In genomic region chr11:46218584-46218983, GRCm38 (mm10) we compare ENCODE assay signal across 18 mouse cellular contexts. TPM values are rescaled to one million over a fixed set of nuclear protein-coding genes. Genes with fewer than 3 reads are reported as not detected.
DNase-seq lines count a peak whose midpoint lies in the region; ATAC-seq and TF ChIP-seq lines count a peak whose summit lies in the region.
"Had no signal": no experiment of that assay in that cellular context is flagged by ENCODE, and none has a peak within 500 bp of the region (broad histone marks: within the 10 kb centered on the region; RNA-seq: fewer than 3 reads in every experiment).

No protein-coding gene starts in this region.

- no peak for DNase-seq in layer of hippocampus, adult 2 months (ENCODE audit: low spot score in 2 of 2)
- no peak for DNase-seq in layer of hippocampus, adult 9-10 months (ENCODE audit: low spot score)
- peak; percentile 78 for DNase-seq in forebrain, embryonic 14.5 days (ENCODE audit: low spot score)
- DNase-seq in midbrain, embryonic 11.5 days (ENCODE audit: low spot score, missing footprints): no peak
- DNase-seq in retina, postnatal 1 day: peak; percentile 68
- no peak for DNase-seq in kidney, postnatal 14 days
- DNase-seq in layer of hippocampus, adult 11-12 months (ENCODE audit: low spot score): no peak
- no peak for DNase-seq in adrenal gland, postnatal 10 days
- DNase-seq: adrenal gland, postnatal 14 days; B cell, adult 2 months; cerebellum, adult 8-10 months; gastrocnemius, postnatal 14 days; kidney, adult 18-20 months had no signal

- no peaks in the 10 kb centered on the region for H3K27me3 ChIP-seq in forebrain, embryonic 14.5 days (replicated peaks; ENCODE audit: control insufficient read depth, insufficient read depth, low read length)
- no peaks in the 10 kb centered on the region for H3K27me3 ChIP-seq in midbrain, embryonic 11.5 days (ENCODE audit: control insufficient read depth, insufficient read depth, low read length)

- H3K36me3 ChIP-seq in forebrain, embryonic 14.5 days (ENCODE audit: control insufficient read depth, insufficient read depth, low read length): peaks cover 38% of the 10 kb centered on the region
- H3K36me3 ChIP-seq in midbrain, embryonic 11.5 days (ENCODE audit: control insufficient read depth, insufficient read depth, low read length): no peaks in the 10 kb centered on the region

- peak; percentile 57 for ATAC-seq in forebrain, embryonic 14.5 days
- ATAC-seq in midbrain, embryonic 11.5 days (ENCODE audit: low FRiP score): peak; percentile 62

- no peak overlapping the region for H3K4me2 ChIP-seq in forebrain, embryonic 14.5 days (ENCODE audit: low read length)
- H3K4me2 ChIP-seq in midbrain, embryonic 11.5 days: no peak overlapping the region
- H3K4me2 ChIP-seq: liver, embryonic 11.5 days had no signal

- H3K9ac ChIP-seq in forebrain, embryonic 14.5 days (ENCODE audit: low read length): no peak overlapping the region
- H3K9ac ChIP-seq in midbrain, embryonic 11.5 days (ENCODE audit: low read length): no peak overlapping the region

- TF ChIP-seq CTCF in layer of hippocampus, adult 2 months (conservative IDR thresholded peaks at IDR 0.05): no peak

- H3K27ac ChIP-seq in layer of hippocampus, adult 2 months: peak overlapping the region; percentile 61; the same call in 1 of the 2 replicates
- peak overlapping the region; percentile 82 for H3K27ac ChIP-seq in forebrain, embryonic 14.5 days (ENCODE audit: low read depth, low read length)
- H3K27ac ChIP-seq in midbrain, embryonic 11.5 days (ENCODE audit: low read depth, low read length): peak overlapping the region; percentile 50; the same call in 1 of the 2 replicates
- H3K27ac ChIP-seq: macrophage; stomach, postnatal 0 days had no signal

- H3K4me1 ChIP-seq in forebrain, embryonic 14.5 days (ENCODE audit: control insufficient read depth, insufficient read depth, low read length): 0 out of 2 replicates have a peak, but pooled peaks cover 3% of the 10 kb centered on the region
- H3K4me1 ChIP-seq in midbrain, embryonic 11.5 days (ENCODE audit: control insufficient read depth, insufficient read depth, low read length): peaks cover 9% of the 10 kb centered on the region

- WGBS in forebrain, embryonic 14.5 days: 26% methylated on average over 5 of the region's 5 CpGs
- 21% methylated on average over 5 of the region's 5 CpGs for WGBS in midbrain, embryonic 11.5 days

- no peaks in the 10 kb centered on the region for H3K9me3 ChIP-seq in forebrain, embryonic 14.5 days (replicated peaks; ENCODE audit: control insufficient read depth, low read length)
- H3K9me3 ChIP-seq in midbrain, embryonic 11.5 days (ENCODE audit: control insufficient read depth, low read length): no peaks in the 10 kb centered on the region

- no peak overlapping the region for H3K4me3 ChIP-seq in layer of hippocampus, adult 2 months
- H3K4me3 ChIP-seq in forebrain, embryonic 14.5 days (ENCODE audit: low read depth, low read length): no peak overlapping the region
- no peak overlapping the region for H3K4me3 ChIP-seq in midbrain, embryonic 11.5 days (ENCODE audit: low read depth, low read length)
- H3K4me3 ChIP-seq: erythroblast, embryonic 14.5 days had no signal

RNA-seq across cellular contexts. Expression of gene Fndc9, which starts 16.7 kb away (rescaled TPM):
- total RNA-seq in layer of hippocampus, adult 2 months (2021): 1 to 10 TPM in 1 of 2 experiments, under 1 TPM in 1; 0.72 to 1.0 TPM
- 5.1 and 5.9 TPM in 2 replicates for polyA plus RNA-seq in forebrain, embryonic 14.5 days (2014; fragmentation: Nextera tagmentation; extraction: Ambion mirVana)
- polyA plus RNA-seq in midbrain, embryonic 11.5 days (2014; fragmentation: Nextera tagmentation; extraction: Ambion mirVana): 1.1 and 1.2 TPM in 2 replicates
- total RNA-seq in adrenal gland, postnatal 10 days (2021): not detected
- total RNA-seq: adrenal gland, postnatal 14 days; gastrocnemius, postnatal 14 days had no signal
- polyA plus RNA-seq: erythroblast, embryonic 14.5 days; liver, embryonic 11.5 days; macrophage; small intestine, adult 2 months had no signal

RNA-seq across cellular contexts. Expression of gene Nipal4, which starts 52.3 kb away (rescaled TPM):
- 1 to 10 TPM; 1.3 to 1.7 TPM for total RNA-seq in layer of hippocampus, adult 2 months (2021)
- polyA plus RNA-seq in forebrain, embryonic 14.5 days (2014; fragmentation: Nextera tagmentation; extraction: Ambion mirVana): 0.10 and 0.25 TPM in 2 replicates
- 1.0 and 1.4 TPM in 2 replicates for polyA plus RNA-seq in midbrain, embryonic 11.5 days (2014; fragmentation: Nextera tagmentation; extraction: Ambion mirVana)
- under 1 TPM in 1 of 2 experiments, not detected in 1; 0.12 TPM for total RNA-seq in adrenal gland, postnatal 10 days (2021)
- total RNA-seq: adrenal gland, postnatal 14 days had no signal
- polyA plus RNA-seq: erythroblast, embryonic 14.5 days; macrophage had no signal

Comparison
In these comparisons a context has a peak if more than half of its experiments do, and no peak if none do; other contexts are left out.
1. DNase-seq: peak in forebrain, embryonic 14.5 days (single experiment) and retina, postnatal 1 day (single experiment); none in layer of hippocampus, adult 2 months (0 of 2), layer of hippocampus, adult 9-10 months (single experiment), midbrain, embryonic 11.5 days (single experiment), kidney, postnatal 14 days (single experiment), layer of hippocampus, adult 11-12 months (single experiment) and adrenal gland, postnatal 10 days (single experiment).
2. Peak in every context shown above with its lines, with median percentiles within 50 percentile points of each other: H3K27ac ChIP-seq.